Mouse (Mus musculus): ENCODE measurements at regions not wholly inside any gene's neighbourhood (a gene's known extent, or its start where the extent isn't known, plus 50 kb on each side); places are given as distances from the start of the nearest gene placed in this dataset.

- DNase-seq (ENCODE audit: low spot score in 2 of 2) = peak; percentile 34 to 56
Measured at GRCm38 (mm10) chr8:44826936-44827335, 108.3 kb upstream of the Fat1 start.

GRCm38 (mm10) chr8:44828026-44828425 lies 107.2 kb upstream of the Fat1 start:
- no peak for DNase-seq (ENCODE audit: low spot score in 2 of 2)

GRCm38 (mm10) chr8:44838431-44838830 lies 96.8 kb upstream of the Fat1 start:
- DNase-seq (ENCODE audit: low spot score in 2 of 2) = no peak

GRCm38 (mm10) chr8:44839504-44840209 lies 95.6 kb upstream of the Fat1 start:
- DNase-seq (ENCODE audit: low spot score in 2 of 2) = peak in 1 of 2 experiments; percentile 5

GRCm38 (mm10) chr8:44840646-44841045 lies 94.6 kb upstream of the Fat1 start:
- no peak for DNase-seq (ENCODE audit: low spot score in 2 of 2)

- DNase-seq (ENCODE audit: low spot score in 2 of 2) = no peak
Measured at GRCm38 (mm10) chr8:44844362-44844761, 90.9 kb upstream of the Fat1 start.

GRCm38 (mm10) chr8:44852223-44852622 lies 83.0 kb upstream of the Fat1 start:
- DNase-seq (ENCODE audit: low spot score in 2 of 2) = no peak

GRCm38 (mm10) chr8:44855115-44855514 lies 80.1 kb upstream of the Fat1 start:
- DNase-seq (ENCODE audit: low spot score in 2 of 2) = no peak

- DNase-seq (ENCODE audit: low spot score in 2 of 2) = no peak
Measured at GRCm38 (mm10) chr8:44867202-44867601, 68.0 kb upstream of the Fat1 start.

- no peak for DNase-seq (ENCODE audit: low spot score in 2 of 2)
Measured at GRCm38 (mm10) chr8:44867666-44868065, 67.6 kb upstream of the Fat1 start.

- no peak for DNase-seq (ENCODE audit: low spot score in 2 of 2)
Measured at GRCm38 (mm10) chr8:44877066-44877465, 58.2 kb upstream of the Fat1 start.

- DNase-seq (ENCODE audit: low spot score in 2 of 2) = no peak
Measured at GRCm38 (mm10) chr8:44878208-44878607, 57.0 kb upstream of the Fat1 start.

GRCm38 (mm10) chr8:44879186-44879585 lies 56.1 kb upstream of the Fat1 start:
- no peak for DNase-seq (ENCODE audit: low spot score in 2 of 2)

GRCm38 (mm10) chr8:44884399-44885006 lies 50.7 kb upstream of the Fat1 start:
- DNase-seq (ENCODE audit: low spot score in 2 of 2) = no peak

All from layer of hippocampus, postnatal 10 days (tissue).